Mouse (Mus musculus): ENCODE measurements at regions not wholly inside any gene's neighbourhood (a gene's known extent, or its start where the extent isn't known, plus 50 kb on each side); places are given as distances from the start of the nearest gene placed in this dataset.

- TF ChIP-seq CTCF (IDR thresholded peaks at IDR 0.05; ENCODE audit: extremely low read depth, insufficient read depth, low read length) (no peak), POLR2A (IDR thresholded peaks at IDR 0.05; ENCODE audit: extremely low read depth, insufficient read depth, low read length) (no peak)
Observed at GRCm38 (mm10) chr1:92698541-92698940, 49.9 kb upstream of the Otos start.
